8 mouse cellular contexts compared by ENCODE assay signal in genomic region chr13:54468098-54469011, GRCm38 (mm10). TPM values are rescaled to one million over a fixed set of nuclear protein-coding genes. Genes with fewer than 3 reads are reported as not detected.
A peak's percentile ranks its signal among the peaks of the same experiment; 100 is the strongest.
DNase-seq lines count a peak whose midpoint lies in the region; ATAC-seq and TF ChIP-seq lines count a peak whose summit lies in the region.

Thoc3 (minus strand) TSS chr13:54468849.

- H3K4me2 ChIP-seq in CH12.LX (ENCODE audit: insufficient read depth, low read depth, poor library complexity, severe bottlenecking) = peak within 1 kb of the TSS; percentile 74
- peak within 1 kb of the TSS; percentile 92 for H3K4me2 ChIP-seq in forebrain, embryonic 12.5 days
- H3K4me2 ChIP-seq in heart, postnatal 0 days (ENCODE audit: low read depth, low read length) = peak within 1 kb of the TSS; percentile 96
- peak within 1 kb of the TSS; percentile 91 for H3K4me2 ChIP-seq in liver, embryonic 16.5 days (ENCODE audit: low read depth, low read length)
- peak within 1 kb of the TSS; percentile 95 for H3K4me2 ChIP-seq in neural tube, embryonic 13.5 days

- in situ Hi-C loops in CH12.LX (cut with MboI; ENCODE audit: low pct_ligation_motif_present, low pct_unique_long_range_greater_than_20kb, low sequenced_read_pairs) = no loop called here

- peak; percentile 92 for TF ChIP-seq POLR2A in CH12.LX (IDR thresholded peaks at IDR 0.05; ENCODE audit: low read depth, low read length)
- TF ChIP-seq POLR2A in testis, adult 2 months (IDR thresholded peaks at IDR 0.05; ENCODE audit: control insufficient read depth, low read depth, low read length) = peak; percentile 70

- H3K36me3 ChIP-seq in CH12.LX (replicated peaks in 1 of 2; ENCODE audit: control insufficient read depth in 1 of 2, insufficient read depth in 1 of 2, low read length in 1 of 2) = peaks cover 30 to 44% of the 10 kb centered on the region in 2 experiments
- H3K36me3 ChIP-seq in forebrain, embryonic 12.5 days (replicated peaks) = peaks cover 42% of the 10 kb centered on the region
- H3K36me3 ChIP-seq in heart, postnatal 0 days (replicated peaks; ENCODE audit: control insufficient read depth, insufficient read depth, low read length) = peaks cover 41% of the 10 kb centered on the region
- H3K36me3 ChIP-seq in liver, embryonic 16.5 days (ENCODE audit: control insufficient read depth, insufficient read depth) = peaks cover 36% of the 10 kb centered on the region
- peaks cover 42% of the 10 kb centered on the region for H3K36me3 ChIP-seq in neural tube, embryonic 13.5 days
- peaks cover 4% of the 10 kb centered on the region; the same call in 1 of the 2 replicates for H3K36me3 ChIP-seq in testis, adult 2 months (ENCODE audit: control insufficient read depth, insufficient read depth, low read length)

- peaks cover 7 to 8% of the 10 kb centered on the region in 2 experiments for H3K4me1 ChIP-seq in CH12.LX (ENCODE audit: control insufficient read depth in 1 of 2, insufficient read depth in 2 of 2)
- peaks cover 13% of the 10 kb centered on the region for H3K4me1 ChIP-seq in forebrain, embryonic 12.5 days
- H3K4me1 ChIP-seq in heart, postnatal 0 days (ENCODE audit: control insufficient read depth, insufficient read depth) = peaks cover 12% of the 10 kb centered on the region; the same call in 1 of the 2 replicates
- H3K4me1 ChIP-seq in liver, embryonic 16.5 days (ENCODE audit: control insufficient read depth, low read depth, low read length) = peaks cover 11% of the 10 kb centered on the region
- H3K4me1 ChIP-seq in neural tube, embryonic 13.5 days (replicated peaks) = peaks cover 13% of the 10 kb centered on the region
- H3K4me1 ChIP-seq in testis, adult 2 months (ENCODE audit: control insufficient read depth, insufficient read depth, low read length) = peaks cover 2% of the 10 kb centered on the region; the same call in 1 of the 2 replicates

- no peaks in the 10 kb centered on the region for H3K27me3 ChIP-seq in CH12.LX (replicated peaks)
- peaks cover 4% of the 10 kb centered on the region; the same call in 1 of the 2 replicates for H3K27me3 ChIP-seq in forebrain, embryonic 12.5 days
- no peaks in the 10 kb centered on the region for H3K27me3 ChIP-seq in heart, postnatal 0 days (ENCODE audit: control insufficient read depth, insufficient read depth, low read length)
- no peaks in the 10 kb centered on the region for H3K27me3 ChIP-seq in liver, embryonic 16.5 days (ENCODE audit: control insufficient read depth, insufficient read depth, low read depth, low read length)
- 0 out of 2 replicates have a peak, but pooled peaks cover 3% of the 10 kb centered on the region for H3K27me3 ChIP-seq in neural tube, embryonic 13.5 days
- H3K27me3 ChIP-seq in testis, adult 2 months (ENCODE audit: control insufficient read depth, insufficient read depth, low read length) = no peaks in the 10 kb centered on the region

- peak within 1 kb of the TSS; percentile 86 for H3K9ac ChIP-seq in CH12.LX (ENCODE audit: insufficient read depth, low read depth)
- peak within 1 kb of the TSS; percentile 85 for H3K9ac ChIP-seq in forebrain, embryonic 12.5 days
- H3K9ac ChIP-seq in heart, postnatal 0 days (replicated peaks; ENCODE audit: low read depth, low read length) = peak within 1 kb of the TSS; percentile 75
- H3K9ac ChIP-seq in liver, embryonic 16.5 days (ENCODE audit: low read depth, low read length) = peak within 1 kb of the TSS; percentile 85
- peak within 1 kb of the TSS; percentile 88 for H3K9ac ChIP-seq in neural tube, embryonic 13.5 days

- TF ChIP-seq EP300 in CH12.LX (IDR thresholded peaks at IDR 0.05; ENCODE audit: low read length) = no peak
- TF ChIP-seq EP300 in heart, postnatal 0 days (IDR thresholded peaks at IDR 0.05; ENCODE audit: low read depth) = no peak

- ATAC-seq in forebrain, embryonic 12.5 days (ENCODE audit: low FRiP score) = peak; percentile 97
- peak; percentile 99 for ATAC-seq in heart, postnatal 0 days (ENCODE audit: insufficient read depth, low read depth)
- peak; percentile 98 for ATAC-seq in liver, embryonic 16.5 days (ENCODE audit: low read depth)
- ATAC-seq in neural tube, embryonic 13.5 days (ENCODE audit: low read depth) = peak; percentile 97

- TF ChIP-seq RAD21 in CH12.LX (IDR thresholded peaks at IDR 0.05; ENCODE audit: low read depth, low read length) = no peak

- H3K27ac ChIP-seq in CH12.LX (ENCODE audit: insufficient read depth, low read depth) = peak within 1 kb of the TSS; percentile 22; the same call in 1 of the 2 replicates
- peak within 1 kb of the TSS; percentile 31; the same call in 1 of the 2 replicates for H3K27ac ChIP-seq in forebrain, embryonic 12.5 days
- H3K27ac ChIP-seq in heart, postnatal 0 days (ENCODE audit: low read depth) = no peak within 1 kb of the TSS
- H3K27ac ChIP-seq in liver, embryonic 16.5 days (ENCODE audit: low read length) = no peak within 1 kb of the TSS; the same call in 1 of the 2 replicates
- H3K27ac ChIP-seq in neural tube, embryonic 13.5 days (replicated peaks) = peak within 1 kb of the TSS; percentile 15; the same call in 1 of the 2 replicates
- peak within 1 kb of the TSS; percentile 50 for H3K27ac ChIP-seq in testis, adult 2 months (ENCODE audit: control insufficient read depth, insufficient read depth, low read depth, low read length)

- peaks cover 27% of the 10 kb centered on the region for H3K79me2 ChIP-seq in CH12.LX (replicated peaks; ENCODE audit: control insufficient read depth, extremely low read depth, insufficient read depth, poor library complexity, severe bottlenecking)

- TF ChIP-seq CTCF in CH12.LX (conservative IDR thresholded peaks at IDR 0.05 in 1 of 2, IDR thresholded peaks at IDR 0.05 in 1 of 2; ENCODE audit: low read depth in 2 of 2, low read length in 2 of 2) = no peak
- no peak for TF ChIP-seq CTCF in heart, postnatal 0 days (IDR thresholded peaks at IDR 0.05; ENCODE audit: low read depth)
- TF ChIP-seq CTCF in testis, adult 2 months (IDR thresholded peaks at IDR 0.05; ENCODE audit: control insufficient read depth, insufficient read depth, insufficient replicate concordance, low read depth, low read length) = 0 out of 2 replicates have a peak, but pooled peaks have one; percentile 10

- peaks cover 16% of the 10 kb centered on the region for H3K9me3 ChIP-seq in CH12.LX (replicated peaks; ENCODE audit: low read length)
- peaks cover 3% of the 10 kb centered on the region; the same call in 1 of the 2 replicates for H3K9me3 ChIP-seq in forebrain, embryonic 12.5 days
- peaks cover 8% of the 10 kb centered on the region; the same call in 1 of the 2 replicates for H3K9me3 ChIP-seq in heart, postnatal 0 days (replicated peaks; ENCODE audit: control insufficient read depth, low read length)
- no peaks in the 10 kb centered on the region for H3K9me3 ChIP-seq in liver, embryonic 16.5 days (replicated peaks; ENCODE audit: control insufficient read depth, low read length)
- H3K9me3 ChIP-seq in neural tube, embryonic 13.5 days = 0 out of 2 replicates have a peak, but pooled peaks cover 6% of the 10 kb centered on the region

- peak; percentile 85 for DNase-seq in CH12.LX (ENCODE audit: extremely low read depth)
- peak; percentile 88 for DNase-seq in c-Kit-positive CD71-positive TER-119-negative erythroid progenitor cells, embryonic 14.5 days (ENCODE audit: low read depth)
- DNase-seq in heart, postnatal 0 days (ENCODE audit: low spot score) = peak; percentile 86
- peak; percentile 93 to 95 for DNase-seq in kidney, postnatal 4 days

- peak within 1 kb of the TSS; percentile 96 to 100 (median 98) for H3K4me3 ChIP-seq in CH12.LX (replicated peaks in 1 of 3; ENCODE audit: low read depth in 2 of 3, low read length in 2 of 3, poor library complexity in 1 of 3)
- peak within 1 kb of the TSS; percentile 79 for H3K4me3 ChIP-seq in forebrain, embryonic 12.5 days (replicated peaks)
- H3K4me3 ChIP-seq in heart, postnatal 0 days (ENCODE audit: low read depth, low read length) = peak within 1 kb of the TSS; percentile 74
- peak within 1 kb of the TSS; percentile 76 for H3K4me3 ChIP-seq in liver, embryonic 16.5 days (ENCODE audit: low read depth, low read length)
- peak within 1 kb of the TSS; percentile 83 for H3K4me3 ChIP-seq in neural tube, embryonic 13.5 days
- peak within 1 kb of the TSS; percentile 99 for H3K4me3 ChIP-seq in testis, adult 2 months (ENCODE audit: control insufficient read depth, low read depth, low read length)

- dilution Hi-C loops in CH12.LX (cut with MboI; ENCODE audit: extremely low pct_ligation_motif_present, extremely low pct_unique_long_range_greater_than_20kb, low sequenced_read_pairs) = no loop called here

- WGBS in forebrain, embryonic 12.5 days = under 1% methylated on average over 67 of the region's 67 CpGs
- 1% methylated on average over 67 of the region's 67 CpGs for WGBS in heart, postnatal 0 days
- WGBS in liver, embryonic 16.5 days (ENCODE audit: insufficient replicate concordance) = under 1% methylated on average over 66 of the region's 67 CpGs
- 0% methylated on average over 67 of the region's 67 CpGs for WGBS in neural tube, embryonic 13.5 days

TF ChIP-seq in CH12.LX, 34 proteins besides CTCF, POLR2A, EP300 and RAD21 (continues in another document):
- TF ChIP-seq MXI1 (IDR thresholded peaks at IDR 0.05; ENCODE audit: low read depth, low read length) (peak; percentile 88), ZNF384 (IDR thresholded peaks at IDR 0.05; ENCODE audit: low read depth, low read length) (no peak), TCF12 (IDR thresholded peaks at IDR 0.05; ENCODE audit: low read depth, low read length) (peak; percentile 88), NELFE (IDR thresholded peaks at IDR 0.05; ENCODE audit: low read depth, low read length) (peak; percentile 82), GABPA (IDR thresholded peaks at IDR 0.05; ENCODE audit: insufficient replicate concordance, low read depth, low read length) (peak; percentile 52; the same call in 1 of the 2 replicates), POLR2AphosphoS2 (IDR thresholded peaks at IDR 0.05; ENCODE audit: low read depth, low read length) (peak; percentile 85; the same call in 1 of the 2 replicates), E2F4 (IDR thresholded peaks at IDR 0.05; ENCODE audit: insufficient replicate concordance, low read depth, low read length) (peak; percentile 82; the same call in 1 of the 2 replicates), JUN (IDR thresholded peaks at IDR 0.05; ENCODE audit: insufficient read depth, low read depth, low read length) (no peak), UBTF (IDR thresholded peaks at IDR 0.05; ENCODE audit: low read depth, low read length) (no peak)

RNA-seq across cellular contexts. Expression of gene Thoc3, which starts in this region (rescaled TPM):
- total RNA-seq in CH12.LX (2012; rRNA removed) (77.5 and 84.5 TPM in 2 replicates), CH12.LX (2014; rRNA removed) (72.1 and 81.8 TPM in 2 replicates)
- 93.1 and 98.7 TPM in 2 replicates for polyA plus RNA-seq in CH12.LX (2012; ENCODE audit: insufficient read length, low read depth)
- 125 and 134 TPM in 2 replicates for polyA plus RNA-seq in forebrain, embryonic 12.5 days (2016; fragmentation: Nextera tagmentation; extraction: Ambion mirVana)
- 32.9 and 41.9 TPM in 2 replicates for total RNA-seq in heart, postnatal 0 days (2014; rRNA removed; ENCODE audit: low replicate concordance)
- polyA plus RNA-seq in heart, postnatal 0 days (2015; fragmentation: Nextera tagmentation; extraction: Ambion mirVana) = 48.4 and 51.5 TPM in 2 replicates
- polyA plus RNA-seq in liver, embryonic 16.5 days (2015; fragmentation: Nextera tagmentation; extraction: Ambion mirVana) = 33.4 and 37.6 TPM in 2 replicates
- 89.6 and 94.1 TPM in 2 replicates for polyA plus RNA-seq in neural tube, embryonic 13.5 days (2015; fragmentation: Nextera tagmentation; extraction: Ambion mirVana)
- polyA plus RNA-seq in testis, adult 2 months (2012; rRNA removed) = 14.0 and 15.7 TPM in 2 replicates

Comparison
In these comparisons a context has a peak if more than half of its experiments do, and no peak if none do; other contexts are left out.
1. H3K27ac ChIP-seq: peak in CH12.LX (single experiment), forebrain, embryonic 12.5 days (single experiment), neural tube, embryonic 13.5 days (single experiment) and testis, adult 2 months (single experiment); none in heart, postnatal 0 days (single experiment) and liver, embryonic 16.5 days (single experiment).
2. Peak in every context shown above with its lines, with median percentiles within 50 percentile points of each other: DNase-seq, H3K4me2 ChIP-seq, H3K4me3 ChIP-seq, H3K9ac ChIP-seq and ATAC-seq.